Mouse (Mus musculus) forebrain, embryonic 16.5 days (tissue): ENCODE results near the gene Gm20388. TPM values are rescaled to one million over a fixed set of nuclear protein-coding genes. Genes with fewer than 3 reads are reported as not detected.

ENCODE experiments used
- ATAC-seq: fragments of 200-750 bp; cut with Nextera tagmentation; 2 replicates; pipeline ENCODE4 v1.8.0; 2017; ENCODE audit warnings: mild to moderate bottlenecking, moderate library complexity
- H3K27ac ChIP-seq: fragments of 300-500 bp; sonication (generic); 2 replicates; pipeline ENCODE4 v1.5.1; 2014; ENCODE audit warnings: low read length, control low read depth
- H3K27me3 ChIP-seq: fragments of 300-500 bp; sonication (generic); replicated peaks from 2 replicates; pipeline ENCODE4 v1.6.1; 2014; ENCODE audit warnings: low read length; ENCODE audit not compliant: control insufficient read depth, insufficient read depth
- H3K36me3 ChIP-seq: fragments of 300-500 bp; sonication (generic); 2 replicates; pipeline ENCODE4 v1.6.1; 2014; ENCODE audit not compliant: control insufficient read depth, insufficient read depth
- H3K4me1 ChIP-seq: fragments of 300-500 bp; sonication (generic); replicated peaks from 2 replicates; pipeline ENCODE4 v1.6.1; 2014; ENCODE audit warnings: low read length; ENCODE audit not compliant: control insufficient read depth, insufficient read depth
- H3K4me2 ChIP-seq: fragments of 300-500 bp; sonication (generic); 2 replicates; pipeline ENCODE4 v1.6.1; 2014; ENCODE audit warnings: mild to moderate bottlenecking, low read length, control low read depth
- H3K4me3 ChIP-seq: fragments of 300-500 bp; sonication (generic); replicated peaks from 2 replicates; pipeline ENCODE4 v1.5.1; 2014; ENCODE audit warnings: mild to moderate bottlenecking, low read length, control low read depth
- H3K9ac ChIP-seq: fragments of 300-500 bp; sonication (generic); replicated peaks from 2 replicates; pipeline ENCODE4 v1.6.1; 2014; ENCODE audit warnings: low read depth, low read length, control low read depth
- H3K9me3 ChIP-seq: fragments of 300-500 bp; sonication (generic); 2 replicates; pipeline ENCODE4 v1.6.1; 2016; ENCODE audit warnings: low read length; ENCODE audit not compliant: control insufficient read depth
- WGBS: fragments of 180-500 bp; shearing (Covaris S2); extraction: QIAGEN DNeasy Blood & Tissue Kit; methylation state at CpG from one replicate; pipeline ENCODE4 v1.1.7; 2014; 5-methylcytosine and 5-hydroxymethylcytosine counted together
- polyA plus RNA-seq: library from polyadenylated mRNA; unstranded; fragments of >200 nt; fragmentation: Nextera tagmentation; extraction: Ambion mirVana; gene quantifications from 2 replicates; pipeline ENCODE4 v1.2.1, GENCODE M21; 2015

Gm20388 gene
- polyA plus RNA-seq, 1 experiment from 2014 or later: 4.7 TPM

DNA sequence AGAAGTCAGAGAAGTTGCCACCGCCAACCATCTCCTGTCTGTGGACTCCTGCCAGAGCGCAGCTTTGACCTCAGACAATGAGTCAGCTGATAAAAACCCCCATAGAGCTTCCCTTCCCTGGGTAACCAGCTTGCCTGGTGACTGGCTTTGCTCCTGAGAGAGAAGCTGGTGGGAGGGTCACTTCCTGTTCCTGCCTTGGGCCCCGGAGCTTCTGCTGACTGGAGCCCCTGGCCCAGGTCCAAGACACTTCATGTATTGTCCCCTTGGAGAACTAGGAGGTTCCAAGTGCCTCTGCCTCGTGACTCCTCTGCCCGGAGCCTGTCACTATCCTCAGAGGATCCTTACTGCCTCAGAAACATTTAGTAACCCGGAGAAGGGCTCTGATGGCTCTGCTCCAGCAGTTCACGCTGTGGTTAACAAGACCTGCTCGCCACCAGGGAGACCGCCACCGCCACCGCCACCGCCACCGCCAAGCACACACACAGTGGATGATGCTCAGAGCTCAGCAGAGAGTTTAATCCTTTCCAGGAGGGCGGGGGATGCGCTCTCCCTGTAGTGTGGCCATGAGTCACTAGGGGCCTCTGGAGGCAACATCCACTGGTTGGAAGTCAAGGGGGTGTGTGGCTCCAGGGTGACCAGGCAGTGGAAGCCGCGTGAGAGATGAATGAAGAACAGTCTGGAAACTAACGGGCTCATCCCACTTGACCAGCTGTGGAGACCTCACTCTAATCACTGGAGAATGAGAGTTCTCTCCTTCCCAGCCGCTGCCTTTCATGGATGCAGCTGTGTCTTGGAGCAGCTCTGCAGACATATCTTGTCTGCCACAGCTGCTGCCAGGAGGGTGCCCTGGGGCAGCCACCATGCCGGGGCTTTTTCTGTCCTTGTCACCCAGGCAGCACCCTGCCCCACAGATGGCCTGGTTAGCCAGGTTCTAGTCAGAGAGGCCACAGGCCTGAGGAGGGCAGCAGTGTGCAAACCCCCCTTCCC is 653.5 kb downstream of the Gm20388 start:
- peak; percentile 32; the same call in 1 of the 2 replicates for ATAC-seq
- no peaks in the 10 kb centered on the region for H3K9me3 ChIP-seq
- 9% methylated on average over 20 of the region's 20 CpGs for WGBS
- H3K4me2 ChIP-seq: peak overlapping the region; percentile 4; the same call in 1 of the 2 replicates
- peak overlapping the region; percentile 52 for H3K27ac ChIP-seq
- peak overlapping the region; percentile 24; the same call in 1 of the 2 replicates for H3K9ac ChIP-seq
- no peaks in the 10 kb centered on the region for H3K27me3 ChIP-seq
- no peak overlapping the region for H3K4me3 ChIP-seq
- peaks cover 75% of the 10 kb centered on the region for H3K4me1 ChIP-seq
- peaks cover 19% of the 10 kb centered on the region for H3K36me3 ChIP-seq

DNA sequence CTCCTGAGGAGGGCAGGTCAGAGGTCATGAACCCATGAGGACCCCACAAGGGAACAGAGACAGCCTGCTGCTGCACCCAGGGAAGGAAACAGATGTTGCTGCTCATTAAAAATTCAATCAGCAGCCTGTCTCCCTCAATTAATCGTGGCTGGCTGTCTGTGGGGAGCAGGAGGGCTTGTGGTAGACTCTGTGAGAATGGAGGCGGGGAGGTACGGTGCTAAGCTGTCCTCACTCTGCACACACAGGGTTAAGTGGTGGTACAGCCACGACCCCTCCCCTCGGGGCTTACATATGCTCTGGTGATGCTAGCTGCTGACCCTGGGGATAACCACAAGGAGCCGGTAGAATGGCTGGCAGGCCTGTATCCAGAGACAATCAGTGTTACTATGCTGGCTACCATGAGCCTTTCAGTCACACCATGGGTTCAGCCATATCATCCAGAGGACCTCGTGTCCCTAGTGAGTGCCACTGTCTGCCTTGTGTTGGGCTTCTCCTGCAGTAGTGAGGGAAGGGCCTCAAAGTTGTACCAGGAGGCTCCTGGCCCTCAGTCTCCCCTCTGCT is 654.6 kb downstream of the Gm20388 start:
- ATAC-seq: peak; percentile 13; the same call in 1 of the 2 replicates

DNA sequence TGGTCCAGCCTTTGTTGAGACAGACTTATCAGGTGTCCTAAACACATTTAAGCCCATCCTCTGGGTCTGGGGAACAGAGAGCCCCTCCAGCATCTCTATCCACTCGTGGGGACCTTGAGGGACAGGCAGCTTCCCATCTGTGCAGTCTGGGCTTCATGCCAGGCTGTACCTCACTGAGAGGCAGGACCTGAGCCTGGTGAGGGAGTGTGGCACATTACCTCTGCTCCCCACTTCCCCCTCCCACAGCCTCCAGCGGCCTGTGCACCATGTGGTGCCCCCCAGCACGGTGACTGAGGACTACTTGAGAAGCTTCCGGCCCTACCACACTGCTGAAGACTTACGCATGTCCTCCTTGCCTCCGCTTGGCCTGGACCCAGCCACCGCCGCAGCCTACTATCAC is 656.0 kb downstream of the Gm20388 start:
- 57% methylated on average over 8 of the region's 8 CpGs for WGBS
- Histone ChIP-seq H3K27ac (no peak overlapping the region), H3K4me1 (peaks cover 53% of the 10 kb centered on the region)

More for the DNA sequence above, 654.6 kb downstream of the Gm20388 start:
- no peaks in the 10 kb centered on the region for H3K27me3 ChIP-seq
- H3K27ac ChIP-seq: peak overlapping the region; percentile 7
- peaks cover 64% of the 10 kb centered on the region for H3K4me1 ChIP-seq
- H3K9ac ChIP-seq: peak overlapping the region; percentile 30; the same call in 1 of the 2 replicates
- 9% methylated on average over 7 of the region's 7 CpGs for WGBS
- H3K4me3 ChIP-seq: no peak overlapping the region
- H3K9me3 ChIP-seq: no peaks in the 10 kb centered on the region
- peaks cover 23% of the 10 kb centered on the region for H3K36me3 ChIP-seq
- H3K4me2 ChIP-seq: no peak overlapping the region

DNA sequence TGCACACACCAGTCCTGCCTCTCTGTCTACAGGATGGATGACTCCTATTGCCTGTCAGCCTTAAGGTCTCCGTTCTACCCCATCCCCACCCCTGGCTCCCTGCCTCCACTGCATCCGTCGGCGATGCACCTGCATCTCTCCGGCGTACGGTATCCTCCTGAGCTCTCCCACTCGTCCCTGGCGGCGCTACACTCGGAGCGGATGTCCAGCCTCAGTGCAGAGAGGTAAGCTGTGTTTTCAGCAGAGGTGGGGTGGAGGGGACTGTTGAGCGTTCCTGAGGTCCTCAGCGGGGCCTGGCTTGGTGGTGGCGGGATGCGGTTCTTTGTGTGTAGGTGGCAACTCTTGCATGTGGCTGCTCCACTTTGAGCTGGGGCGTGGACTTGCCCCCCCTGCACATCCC is 657.1 kb downstream of the Gm20388 start:
- H3K9ac ChIP-seq: no peak overlapping the region
- no peak overlapping the region for H3K4me2 ChIP-seq
- no peak for ATAC-seq
- WGBS: 97% methylated on average over 17 of the region's 17 CpGs
- H3K36me3 ChIP-seq: peaks cover 37% of the 10 kb centered on the region
- H3K9me3 ChIP-seq: no peaks in the 10 kb centered on the region
- H3K27me3 ChIP-seq: no peaks in the 10 kb centered on the region
- H3K4me3 ChIP-seq: no peak overlapping the region
- peaks cover 42% of the 10 kb centered on the region for H3K4me1 ChIP-seq
- H3K27ac ChIP-seq: no peak overlapping the region

More for the DNA sequence above, 656.0 kb downstream of the Gm20388 start:
- peak; percentile 9; the same call in 1 of the 2 replicates for ATAC-seq
- no peak overlapping the region for H3K4me2 ChIP-seq
- no peaks in the 10 kb centered on the region for H3K9me3 ChIP-seq
- no peak overlapping the region for H3K4me3 ChIP-seq
- H3K9ac ChIP-seq: no peak overlapping the region
- peaks cover 29% of the 10 kb centered on the region for H3K36me3 ChIP-seq
- H3K27me3 ChIP-seq: no peaks in the 10 kb centered on the region

DNA sequence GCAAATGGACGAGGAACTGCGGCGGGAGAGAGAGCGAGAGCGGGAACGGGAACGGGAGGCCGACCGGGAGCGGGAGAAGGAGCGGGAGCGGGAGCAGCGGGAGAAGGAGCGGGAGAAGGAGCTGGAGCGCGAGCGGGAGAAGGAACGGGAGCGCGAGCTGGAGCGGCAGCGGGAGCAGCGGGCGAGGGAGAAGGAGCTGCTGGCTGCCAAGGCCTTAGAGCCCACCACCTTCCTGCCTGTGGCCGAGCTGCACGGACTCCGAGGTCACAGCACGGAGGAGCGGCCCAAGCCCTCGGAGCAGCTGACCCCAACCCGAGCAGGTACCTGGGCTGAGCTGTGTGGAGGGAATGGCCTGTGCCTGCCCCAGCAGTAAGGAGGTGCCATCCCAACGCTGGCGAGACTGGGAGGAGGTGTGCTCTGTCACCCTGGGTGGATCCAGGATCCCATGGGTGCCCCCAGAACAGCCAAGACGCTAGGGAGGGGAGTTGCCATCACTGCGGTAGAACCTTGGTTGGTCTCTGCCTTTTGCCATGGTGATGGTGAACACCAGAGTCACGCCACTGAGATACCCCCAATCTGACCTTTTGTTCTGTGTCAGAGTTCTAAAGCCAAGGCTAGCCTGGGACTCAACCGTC is 657.6 kb downstream of the Gm20388 start:
- ATAC-seq: no peak

DNA sequence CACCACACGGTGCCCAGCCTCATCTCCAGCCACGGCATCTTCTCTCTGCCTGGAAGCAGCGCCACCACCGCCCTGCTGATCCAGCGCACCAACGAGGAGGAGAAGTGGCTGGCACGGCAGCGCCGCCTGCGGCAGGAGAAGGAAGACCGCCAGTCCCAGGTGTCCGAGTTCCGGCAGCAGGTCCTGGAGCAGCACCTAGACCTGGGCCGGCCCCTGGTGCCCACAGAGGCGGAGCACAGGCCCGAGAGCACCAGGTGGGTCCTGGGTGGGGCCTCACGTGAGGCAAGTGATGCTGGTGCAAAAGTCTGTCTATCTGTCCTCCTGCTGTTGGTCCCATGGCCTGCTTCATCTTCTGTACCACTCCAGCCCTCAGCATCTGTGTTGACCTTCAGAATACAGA is 658.5 kb downstream of the Gm20388 start:
- Histone ChIP-seq H3K27ac (no peak overlapping the region), H3K27me3 (no peaks in the 10 kb centered on the region), H3K4me1 (peaks cover 28% of the 10 kb centered on the region), H3K9ac (no peak overlapping the region), H3K4me2 (no peak overlapping the region), H3K4me3 (no peak overlapping the region), H3K9me3 (no peaks in the 10 kb centered on the region), H3K36me3 (peaks cover 48% of the 10 kb centered on the region)
- ATAC-seq: no peak
- WGBS: 93% methylated on average over 17 of the region's 17 CpGs

More for the DNA sequence above, 657.6 kb downstream of the Gm20388 start:
- H3K27me3 ChIP-seq: no peaks in the 10 kb centered on the region
- H3K4me1 ChIP-seq: peaks cover 37% of the 10 kb centered on the region
- H3K27ac ChIP-seq: no peak overlapping the region
- peaks cover 41% of the 10 kb centered on the region for H3K36me3 ChIP-seq
- H3K9ac ChIP-seq: no peak overlapping the region
- H3K4me3 ChIP-seq: no peak overlapping the region
- 95% methylated on average over 33 of the region's 37 CpGs for WGBS
- no peaks in the 10 kb centered on the region for H3K9me3 ChIP-seq
- no peak overlapping the region for H3K4me2 ChIP-seq

DNA sequence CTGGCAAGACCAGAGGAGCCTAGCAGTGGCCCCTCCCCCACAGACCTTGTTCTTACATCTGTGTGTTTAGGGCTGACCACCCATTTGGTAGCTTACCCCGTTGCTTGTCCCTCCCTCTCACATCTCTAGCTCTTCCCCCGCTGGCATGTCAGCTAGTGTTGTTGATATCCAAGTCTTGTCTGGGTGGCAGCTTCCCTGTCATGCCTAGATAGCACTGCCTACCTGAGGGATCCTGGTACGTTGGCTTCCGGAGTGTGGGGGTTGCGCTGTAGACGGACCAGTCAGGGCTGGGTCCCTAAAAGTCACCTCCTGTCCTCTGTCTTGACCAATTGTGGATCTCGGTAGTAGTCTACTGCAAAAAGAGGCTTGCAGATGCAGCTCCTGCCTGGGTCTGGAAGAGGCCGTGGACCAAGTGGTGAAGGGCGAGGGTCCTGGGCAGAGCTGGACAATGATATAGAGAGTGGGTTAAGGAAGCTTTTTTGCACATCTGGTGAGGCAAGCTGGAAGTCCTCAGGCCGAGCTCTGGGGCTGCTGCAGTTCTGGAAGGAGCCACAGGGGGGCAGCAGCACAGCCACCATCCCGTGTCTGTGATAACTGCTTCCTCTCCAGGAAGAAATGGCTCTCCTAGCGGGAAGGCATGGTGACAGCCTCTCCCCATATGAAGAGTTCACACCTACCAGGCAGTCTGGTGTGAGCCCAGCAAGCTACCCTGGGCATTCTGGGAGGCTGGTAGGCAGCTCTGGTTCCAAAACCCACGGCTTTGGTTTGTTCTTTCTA is 659.5 kb downstream of the Gm20388 start:
- Histone ChIP-seq H3K9ac (no peak overlapping the region; the same call in 1 of the 2 replicates), H3K4me2 (no peak overlapping the region), H3K27ac (0 out of 2 replicates have a peak overlapping the region, but pooled peaks have one; percentile 40), H3K9me3 (no peaks in the 10 kb centered on the region), H3K36me3 (peaks cover 58% of the 10 kb centered on the region), H3K27me3 (no peaks in the 10 kb centered on the region), H3K4me3 (no peak overlapping the region), H3K4me1 (peaks cover 18% of the 10 kb centered on the region)
- ATAC-seq: 0 out of 2 replicates have a peak, but pooled peaks have one; percentile 16
- WGBS: 56% methylated on average over 13 of the region's 13 CpGs

DNA sequence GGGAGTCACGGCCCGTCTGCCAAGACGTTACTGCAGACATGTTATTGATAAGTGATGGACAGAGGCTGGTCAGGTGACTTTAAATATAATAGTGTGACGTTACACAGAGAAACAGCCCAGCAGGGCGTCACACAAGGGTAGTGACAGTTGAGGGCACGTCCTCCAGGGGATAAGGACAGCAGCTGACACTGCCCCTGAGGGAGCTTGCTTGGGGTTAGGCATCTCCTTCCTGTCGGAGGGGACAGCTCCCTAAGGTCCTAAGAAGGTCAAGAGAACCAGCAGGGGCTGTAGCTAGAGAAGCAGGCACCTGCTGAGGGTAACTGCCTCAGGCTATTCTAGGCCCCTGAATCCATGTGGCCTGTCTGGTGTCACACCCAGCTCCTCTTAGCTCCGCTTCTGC is 660.9 kb downstream of the Gm20388 start:
- 82% methylated on average over 8 of the region's 8 CpGs for WGBS
- Histone ChIP-seq H3K4me1 (peaks cover 7% of the 10 kb centered on the region), H3K27ac (no peak overlapping the region), H3K4me3 (no peak overlapping the region), H3K4me2 (no peak overlapping the region), H3K27me3 (no peaks in the 10 kb centered on the region), H3K36me3 (peaks cover 70% of the 10 kb centered on the region), H3K9me3 (no peaks in the 10 kb centered on the region), H3K9ac (no peak overlapping the region)
- no peak for ATAC-seq
